ENCODE assay signal across 9 mouse cellular contexts in genomic region chr2:152080685-152081541, GRCm38 (mm10). TPM values are rescaled to one million over a fixed set of nuclear protein-coding genes. Genes with fewer than 3 reads are reported as not detected.
DNase-seq lines count a peak whose midpoint lies in the region; ATAC-seq lines count a peak whose summit lies in the region.
"Had no signal": no experiment of that assay in that cellular context is flagged by ENCODE, and none has a peak within 500 bp of the region (broad histone marks: within the 10 kb centered on the region; RNA-seq: fewer than 3 reads in every experiment).

Gene Scrt2 (plus strand): TSS chr2:152081529.

- peak; percentile 47 to 51 for DNase-seq in right cerebral cortex, adult 2 months (ENCODE audit: low spot score in 2 of 2)
- no peak for DNase-seq in right cerebral cortex, postnatal 14 days
- peak; percentile 39 for DNase-seq in embryonic facial prominence, embryonic 14.5 days (ENCODE audit: low spot score)
- no peak for DNase-seq in liver, embryonic 11.5 days (ENCODE audit: low spot score)
- peak; percentile 89 for DNase-seq in retina, postnatal 1 day
- DNase-seq in adrenal gland, postnatal 4 days (ENCODE audit: low spot score in 2 of 2), result no peak
- DNase-seq in urinary bladder, postnatal 36 days (ENCODE audit: low spot score in 2 of 2), result no peak

- H3K27ac ChIP-seq in embryonic facial prominence, embryonic 14.5 days (replicated peaks; ENCODE audit: low read depth, low read length), result no peak within 1 kb of the TSS; the same call in 1 of the 2 replicates
- peak within 1 kb of the TSS; percentile 98 for H3K27ac ChIP-seq in hindbrain, embryonic 12.5 days
- H3K27ac ChIP-seq in liver, embryonic 11.5 days (ENCODE audit: low read depth, low read length), result no peak within 1 kb of the TSS

- H3K4me2 ChIP-seq in embryonic facial prominence, embryonic 14.5 days (ENCODE audit: low read depth, low read length), result peak within 1 kb of the TSS; percentile 72
- peak within 1 kb of the TSS; percentile 72 for H3K4me2 ChIP-seq in hindbrain, embryonic 12.5 days (replicated peaks)
- H3K4me2 ChIP-seq in liver, embryonic 11.5 days, result peak within 1 kb of the TSS; percentile 61

- no peaks in the 10 kb centered on the region for H3K36me3 ChIP-seq in embryonic facial prominence, embryonic 14.5 days (ENCODE audit: control insufficient read depth, insufficient read depth, low read length)
- H3K36me3 ChIP-seq in hindbrain, embryonic 12.5 days, result no peaks in the 10 kb centered on the region
- no peaks in the 10 kb centered on the region for H3K36me3 ChIP-seq in liver, embryonic 11.5 days (ENCODE audit: control insufficient read depth, insufficient read depth, low read length)

- 2% methylated on average over 19 of the region's 24 CpGs for WGBS in embryonic facial prominence, embryonic 14.5 days
- 2% methylated on average over 24 of the region's 24 CpGs for WGBS in hindbrain, embryonic 12.5 days
- WGBS in liver, embryonic 11.5 days, result 4% methylated on average over 23 of the region's 24 CpGs

- H3K9me3 ChIP-seq in embryonic facial prominence, embryonic 14.5 days (ENCODE audit: control insufficient read depth, low read length), result no peaks in the 10 kb centered on the region
- H3K9me3 ChIP-seq in hindbrain, embryonic 12.5 days (replicated peaks), result no peaks in the 10 kb centered on the region
- H3K9me3 ChIP-seq in liver, embryonic 11.5 days (ENCODE audit: control insufficient read depth, low read length), result no peaks in the 10 kb centered on the region

- H3K4me3 ChIP-seq in embryonic facial prominence, embryonic 14.5 days (ENCODE audit: low read depth, low read length), result peak within 1 kb of the TSS; percentile 40
- peak within 1 kb of the TSS; percentile 81 for H3K4me3 ChIP-seq in hindbrain, embryonic 12.5 days
- H3K4me3 ChIP-seq in liver, embryonic 11.5 days (ENCODE audit: low read depth, low read length), result peak within 1 kb of the TSS; percentile 33
- H3K4me3 ChIP-seq: myocyte had no signal

- peaks cover 68% of the 10 kb centered on the region for H3K27me3 ChIP-seq in embryonic facial prominence, embryonic 14.5 days (replicated peaks; ENCODE audit: control insufficient read depth, insufficient read depth, low read length)
- peaks cover 18% of the 10 kb centered on the region for H3K27me3 ChIP-seq in hindbrain, embryonic 12.5 days
- H3K27me3 ChIP-seq in liver, embryonic 11.5 days (replicated peaks; ENCODE audit: control insufficient read depth, insufficient read depth, low read length), result peaks cover 87% of the 10 kb centered on the region

- H3K9ac ChIP-seq in embryonic facial prominence, embryonic 14.5 days (ENCODE audit: low read depth, low read length), result peak within 1 kb of the TSS; percentile 26; the same call in 1 of the 2 replicates
- H3K9ac ChIP-seq in hindbrain, embryonic 12.5 days, result peak within 1 kb of the TSS; percentile 97
- no peak within 1 kb of the TSS for H3K9ac ChIP-seq in liver, embryonic 11.5 days (ENCODE audit: low read depth, low read length)

- H3K4me1 ChIP-seq in embryonic facial prominence, embryonic 14.5 days (ENCODE audit: control insufficient read depth, insufficient read depth, low read length), result peaks cover 5% of the 10 kb centered on the region; the same call in 1 of the 2 replicates
- peaks cover 44% of the 10 kb centered on the region for H3K4me1 ChIP-seq in hindbrain, embryonic 12.5 days
- peaks cover 7% of the 10 kb centered on the region; the same call in 1 of the 2 replicates for H3K4me1 ChIP-seq in liver, embryonic 11.5 days (replicated peaks; ENCODE audit: control insufficient read depth, insufficient read depth, low read length)

- ATAC-seq in embryonic facial prominence, embryonic 14.5 days (ENCODE audit: low read depth), result 0 out of 2 replicates have a peak, but pooled peaks have one; percentile 35
- peak; percentile 80 for ATAC-seq in hindbrain, embryonic 12.5 days (ENCODE audit: low FRiP score)
- ATAC-seq in liver, embryonic 11.5 days (replicated peaks; ENCODE audit: low FRiP score), result no peak

RNA-seq across cellular contexts. Expression of gene Scrt2, which starts in this region (rescaled TPM):
- polyA plus RNA-seq in embryonic facial prominence, embryonic 14.5 days (2014; fragmentation: Nextera tagmentation; extraction: Ambion mirVana), result 0.29 TPM in 2 replicates
- polyA plus RNA-seq in hindbrain, embryonic 12.5 days (2016; fragmentation: Nextera tagmentation; extraction: Ambion mirVana), result 26.8 and 28.3 TPM in 2 replicates
- not detected in 2 replicates for polyA plus RNA-seq in liver, embryonic 11.5 days (2014; fragmentation: Nextera tagmentation; extraction: Ambion mirVana)
- total RNA-seq in adrenal gland, postnatal 4 days (2021), result under 1 TPM; 0.53 to 0.59 TPM
- polyA plus RNA-seq: myocyte had no signal

Comparison
In these comparisons a context has a peak if more than half of its experiments do, and no peak if none do; other contexts are left out.
1. RNA of gene Scrt2 (polyA plus RNA-seq): 26.8 to 28.3 TPM in hindbrain, embryonic 12.5 days; 0.29 TPM in embryonic facial prominence, embryonic 14.5 days and not detected in liver, embryonic 11.5 days; every median in the first group is over 10 times any median in the second.
2. DNase-seq: peak in right cerebral cortex, adult 2 months (2 of 2) and retina, postnatal 1 day (single experiment); none in right cerebral cortex, postnatal 14 days (single experiment), liver, embryonic 11.5 days (single experiment), adrenal gland, postnatal 4 days (0 of 2) and urinary bladder, postnatal 36 days (0 of 2).
3. Peak in DNase-seq, ATAC-seq, H3K4me3 ChIP-seq, H3K9ac ChIP-seq and H3K4me2 ChIP-seq in embryonic facial prominence, embryonic 14.5 days; RNA of the gene not detected or under 1 TPM.
4. Peak in every context shown above with its lines, with median percentiles within 50 percentile points of each other: H3K4me2 ChIP-seq and H3K4me3 ChIP-seq.